Mouse (Mus musculus): ENCODE data around the gene Gm6763. TPM values are rescaled to one million over a fixed set of nuclear protein-coding genes. Genes with fewer than 3 reads are reported as not detected.
"Not testable (repeated sequence)": the region's sequence is repeated elsewhere in the genome, so short reads cannot be mapped to it uniquely, and the experiment has no call there.

Gm6763 gene
- not detected for total RNA-seq (2021)
- long read RNA-seq, experiment 1 = 0 reads
- long read RNA-seq, experiment 2 = 0 reads

DNA sequence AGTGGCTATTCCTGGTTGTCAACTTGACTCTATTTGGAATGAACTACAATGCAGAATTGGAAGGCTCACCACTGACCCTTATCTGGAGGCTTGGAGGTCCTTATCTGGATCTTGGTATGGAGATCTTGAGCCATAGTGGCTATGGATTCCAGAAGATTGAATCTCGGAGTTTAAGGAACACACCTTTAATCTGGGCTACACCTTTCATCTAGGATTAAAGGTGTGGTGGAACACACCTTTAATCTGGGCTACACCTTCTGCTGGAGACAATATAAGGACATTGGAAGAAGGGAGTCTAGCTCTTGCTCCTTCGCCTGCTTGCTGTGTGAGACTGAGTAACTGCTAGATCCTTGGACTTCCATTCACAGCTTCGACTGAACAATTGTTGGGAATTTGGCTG lies at the start of gene Gm6763:
Gene Gm6763, plus strand, starts transcription at position 301 of the 400 bp plus-strand sequence.
- DNase-seq (ENCODE audit: low spot score in 2 of 2); H3K4me3 ChIP-seq; H3K27ac ChIP-seq: not testable (repeated sequence)

GRCm38 (mm10) chr10:104110044-104110443 lies 41.3 kb upstream of the Gm6763 start:
- Histone ChIP-seq H3K27ac (no peak overlapping the region), H3K4me3 (no peak overlapping the region)
- no peak for TF ChIP-seq CTCF (conservative IDR thresholded peaks at IDR 0.05)
- DNase-seq (ENCODE audit: low spot score in 2 of 2) = no peak

DNA sequence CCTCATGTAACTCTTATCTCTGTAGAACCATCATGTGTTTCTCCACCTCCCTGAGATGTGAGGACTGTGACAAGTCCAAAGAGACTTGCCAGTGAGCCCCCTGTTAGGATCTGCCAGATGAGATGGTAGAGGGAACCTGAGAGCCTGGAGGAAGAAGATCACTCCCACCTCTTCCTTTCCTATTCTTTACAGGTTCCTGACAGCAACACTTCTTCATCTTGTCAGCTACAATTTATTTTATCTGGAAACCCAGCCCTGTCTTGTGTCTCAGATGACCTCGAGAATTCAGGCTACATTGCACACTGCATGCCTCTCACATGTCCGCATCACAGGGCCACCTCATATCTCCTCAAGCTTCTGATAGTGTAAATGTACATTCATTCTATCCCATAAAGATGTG lies 33.0 kb upstream of the Gm6763 start:
- TF ChIP-seq CTCF (conservative IDR thresholded peaks at IDR 0.05) = no peak
- Histone ChIP-seq H3K27ac (no peak overlapping the region), H3K4me3 (no peak overlapping the region)
- no peak for DNase-seq (ENCODE audit: low spot score in 2 of 2)

- DNase-seq (ENCODE audit: low spot score in 2 of 2); H3K4me3 ChIP-seq; H3K27ac ChIP-seq: not testable (repeated sequence)
Observed at GRCm38 (mm10) chr10:104142687-104143086, 8.6 kb upstream of the Gm6763 start, which contains the start of gene Gm21293. Gm21293 (plus strand) TSS chr10:104142987.

DNA sequence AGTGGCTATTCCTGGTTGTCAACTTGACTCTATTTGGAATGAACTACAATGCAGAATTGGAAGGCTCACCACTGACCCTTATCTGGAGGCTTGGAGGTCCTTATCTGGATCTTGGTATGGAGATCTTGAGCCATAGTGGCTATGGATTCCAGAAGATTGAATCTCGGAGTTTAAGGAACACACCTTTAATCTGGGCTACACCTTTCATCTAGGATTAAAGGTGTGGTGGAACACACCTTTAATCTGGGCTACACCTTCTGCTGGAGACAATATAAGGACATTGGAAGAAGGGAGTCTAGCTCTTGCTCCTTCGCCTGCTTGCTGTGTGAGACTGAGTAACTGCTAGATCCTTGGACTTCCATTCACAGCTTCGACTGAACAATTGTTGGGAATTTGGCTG lies 8.4 kb downstream of the Gm6763 start, which contains the start of gene Gm8764:
Gene Gm8764, plus strand, starts transcription at position 301 of the 400 bp plus-strand sequence.
- not testable (repeated sequence) for DNase-seq (ENCODE audit: low spot score in 2 of 2); H3K4me3 ChIP-seq; H3K27ac ChIP-seq

- DNase-seq (ENCODE audit: low spot score in 2 of 2); H3K4me3 ChIP-seq; H3K27ac ChIP-seq: not testable (repeated sequence)
Observed at GRCm38 (mm10) chr10:104168215-104168614, 16.9 kb downstream of the Gm6763 start, which contains the start of gene Gm21304. Gm21304 (plus strand) TSS chr10:104168515.

- DNase-seq (ENCODE audit: low spot score in 2 of 2); H3K4me3 ChIP-seq; H3K27ac ChIP-seq: not testable (repeated sequence)
Observed at GRCm38 (mm10) chr10:104176724-104177123, 25.4 kb downstream of the Gm6763 start, which contains the start of gene Gm21312. Gm21312 (plus strand) TSS chr10:104177024.

- H3K4me3 ChIP-seq; H3K27ac ChIP-seq; DNase-seq (ENCODE audit: low spot score in 2 of 2): not testable (repeated sequence)
Observed at GRCm38 (mm10) chr10:104185233-104185632, 33.9 kb downstream of the Gm6763 start, which contains the start of gene Gm20765. Gm20765 (plus strand) TSS chr10:104185533.

GRCm38 (mm10) chr10:104193742-104194141 lies 42.4 kb downstream of the Gm6763 start, which contains the start of gene Gm4340:
Gm4340 (plus strand) TSS chr10:104194042.
- not testable (repeated sequence) for H3K4me3 ChIP-seq; DNase-seq (ENCODE audit: low spot score in 2 of 2); H3K27ac ChIP-seq

Other genes starting within 250 kb of the Gm6763 start
- gene Gm21293, start 8.5 kb upstream of the Gm6763 start, total RNA-seq (2021) = not detected
- not detected for gene Gm8764, start 8.5 kb downstream of the Gm6763 start, total RNA-seq (2021)
- not detected for gene Gm21304, start 17.0 kb downstream of the Gm6763 start, total RNA-seq (2021)
- gene Gm21312, start 25.5 kb downstream of the Gm6763 start, total RNA-seq (2021) = not detected
- not detected for gene Gm20765, start 34.0 kb downstream of the Gm6763 start, total RNA-seq (2021)
- gene Gm4340, start 42.5 kb downstream of the Gm6763 start, total RNA-seq (2021) = not detected

Measured in layer of hippocampus, adult 2 months (tissue).